Mouse (Mus musculus): ENCODE measurements around the gene Sobp.

- no peak for TF ChIP-seq CTCF (IDR thresholded peaks at IDR 0.05; ENCODE audit: low read depth)
- TF ChIP-seq EP300 (IDR thresholded peaks at IDR 0.05; ENCODE audit: low read depth), result no peak
These were observed 200.8 kb downstream of the Sobp start for GRCm38 (mm10) chr10:42973537-42973936.
